Mouse (Mus musculus): Measurements from ENCODE around the gene Gm17374. TPM values are rescaled to one million over a fixed set of nuclear protein-coding genes. Genes with fewer than 3 reads are reported as not detected.
"Not testable (repeated sequence)": the region's sequence is repeated elsewhere in the genome, so short reads cannot be mapped to it uniquely, and the experiment has no call there.

Gm17374 gene
- polyA plus RNA-seq, 1 experiment from 2014 or later, result not detected

DNA sequence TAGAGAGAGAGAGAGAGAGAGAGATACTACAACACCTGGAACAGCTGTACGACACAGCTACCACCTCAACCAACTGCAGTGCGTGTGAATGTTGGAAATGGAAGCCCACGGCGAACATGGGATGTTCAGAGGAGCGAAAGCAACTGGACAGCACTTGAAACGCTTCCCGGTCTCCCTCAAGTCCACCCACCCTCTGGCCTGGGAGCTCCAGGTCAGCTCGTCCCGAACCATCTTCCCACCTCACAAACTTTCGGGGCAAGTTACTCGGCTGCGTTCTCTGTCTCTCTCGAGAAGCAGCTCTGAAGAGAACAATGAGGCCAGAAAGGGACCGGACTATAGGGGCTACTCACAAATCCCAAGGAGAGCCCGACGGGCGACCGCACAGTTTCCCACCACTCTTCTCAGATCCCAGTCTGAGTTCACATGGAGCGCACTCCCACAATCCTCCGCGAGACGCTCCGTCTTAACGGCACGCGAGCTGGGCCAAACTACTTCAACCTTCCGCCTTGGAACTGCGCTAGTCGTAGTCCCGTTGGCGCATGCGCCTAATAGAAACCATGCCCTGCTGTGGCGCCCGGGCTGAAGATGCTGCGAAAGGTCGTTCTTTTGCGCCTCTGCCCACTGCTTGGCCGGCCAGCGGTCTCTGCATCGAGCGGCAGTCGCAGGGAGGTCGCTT lies 18.4 kb downstream of the Gm17374 start, which contains the start of the genes Esf1 and Ndufaf5:
Esf1 (minus strand) TSS at position 438 of the 676 bp plus-strand sequence.
Ndufaf5 (plus strand) TSS at position 523 of the 676 bp plus-strand sequence.
- Histone ChIP-seq H3K4me1 (ENCODE audit: control insufficient read depth, insufficient read depth, low read length) (peaks cover 7% of the 10 kb centered on the region; the same call in 1 of the 2 replicates), H3K9ac (ENCODE audit: low read depth, low read length) (peak within 1 kb of the TSS; percentile 87), H3K27me3 (replicated peaks; ENCODE audit: control insufficient read depth, insufficient read depth, low read length) (no peaks in the 10 kb centered on the region), H3K4me2 (ENCODE audit: low read depth, low read length) (peak within 1 kb of the TSS; percentile 69), H3K9me3 (ENCODE audit: control insufficient read depth, low read length) (no peaks in the 10 kb centered on the region), H3K36me3 (ENCODE audit: control insufficient read depth, insufficient read depth, low read length) (no peaks in the 10 kb centered on the region), H3K27ac (ENCODE audit: low read length) (peak within 1 kb of the TSS; percentile 95), H3K4me3 (ENCODE audit: low read length) (peak within 1 kb of the TSS; percentile 97)
- under 1% methylated on average over 43 of the region's 43 CpGs for WGBS
- peak; percentile 99 for ATAC-seq

GRCm38 (mm10) chr2:140170803-140171553 lies 19.1 kb downstream of the Gm17374 start:
- H3K4me2 ChIP-seq (ENCODE audit: low read depth, low read length), result peak overlapping the region; percentile 69
- no peaks in the 10 kb centered on the region for H3K36me3 ChIP-seq (ENCODE audit: control insufficient read depth, insufficient read depth, low read length)
- WGBS, result 6% methylated on average over 28 of the region's 28 CpGs
- no peaks in the 10 kb centered on the region for H3K9me3 ChIP-seq (ENCODE audit: control insufficient read depth, low read length)
- peak overlapping the region; percentile 95 for H3K27ac ChIP-seq (ENCODE audit: low read length)
- ATAC-seq, result peak; percentile 94
- H3K4me3 ChIP-seq (ENCODE audit: low read length), result peak overlapping the region; percentile 97
- peak overlapping the region; percentile 87 for H3K9ac ChIP-seq (ENCODE audit: low read depth, low read length)
- H3K27me3 ChIP-seq (replicated peaks; ENCODE audit: control insufficient read depth, insufficient read depth, low read length), result no peaks in the 10 kb centered on the region
- peaks cover 7% of the 10 kb centered on the region; the same call in 1 of the 2 replicates for H3K4me1 ChIP-seq (ENCODE audit: control insufficient read depth, insufficient read depth, low read length)

- ATAC-seq; H3K4me1 ChIP-seq (ENCODE audit: control insufficient read depth, insufficient read depth, low read length); H3K4me3 ChIP-seq (ENCODE audit: low read length); H3K9ac ChIP-seq (ENCODE audit: low read depth, low read length); H3K36me3 ChIP-seq (ENCODE audit: control insufficient read depth, insufficient read depth, low read length); H3K9me3 ChIP-seq (ENCODE audit: control insufficient read depth, low read length); H3K27ac ChIP-seq (ENCODE audit: low read length); H3K4me2 ChIP-seq (ENCODE audit: low read depth, low read length); H3K27me3 ChIP-seq (replicated peaks; ENCODE audit: control insufficient read depth, insufficient read depth, low read length): not testable (repeated sequence)
- WGBS, result 92% methylated on average over 3 of the region's 3 CpGs
Observed at GRCm38 (mm10) chr2:140185685-140186210, 33.9 kb downstream of the Gm17374 start.

GRCm38 (mm10) chr2:140200713-140201112 lies 48.9 kb downstream of the Gm17374 start:
- H3K27ac ChIP-seq (ENCODE audit: low read length), result no peak overlapping the region
- 83% methylated on average over 2 of the region's 2 CpGs for WGBS
- H3K9me3 ChIP-seq (ENCODE audit: control insufficient read depth, low read length), result no peaks in the 10 kb centered on the region
- H3K4me2 ChIP-seq (ENCODE audit: low read depth, low read length), result no peak overlapping the region
- H3K4me1 ChIP-seq (ENCODE audit: control insufficient read depth, insufficient read depth, low read length), result no peaks in the 10 kb centered on the region
- no peak overlapping the region for H3K4me3 ChIP-seq (ENCODE audit: low read length)
- no peak overlapping the region for H3K9ac ChIP-seq (ENCODE audit: low read depth, low read length)
- H3K27me3 ChIP-seq (replicated peaks; ENCODE audit: control insufficient read depth, insufficient read depth, low read length), result no peaks in the 10 kb centered on the region
- no peaks in the 10 kb centered on the region for H3K36me3 ChIP-seq (ENCODE audit: control insufficient read depth, insufficient read depth, low read length)
- no peak for ATAC-seq

DNA sequence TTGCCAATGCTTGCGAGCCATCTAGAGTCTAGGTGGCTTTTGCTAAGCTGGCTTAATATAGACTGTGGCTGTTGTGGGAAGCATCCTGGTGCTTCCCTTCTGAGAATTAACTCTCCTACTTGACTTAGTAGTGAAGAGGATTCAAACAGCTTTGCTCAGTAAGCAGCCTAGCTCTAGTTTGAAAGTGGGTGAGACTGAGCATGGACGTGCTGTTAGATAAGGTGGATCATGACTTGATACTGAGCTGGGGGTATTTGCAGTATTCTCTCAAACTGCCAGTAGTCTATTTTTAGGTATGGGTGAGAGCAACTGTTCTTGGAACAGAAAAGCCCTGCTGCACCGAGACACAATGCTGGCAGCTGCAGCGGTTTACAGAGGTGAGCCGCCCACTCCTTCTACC lies 50.7 kb downstream of the Gm17374 start:
- 85% methylated on average over 5 of the region's 5 CpGs for WGBS
- H3K27me3 ChIP-seq (replicated peaks; ENCODE audit: control insufficient read depth, insufficient read depth, low read length), result no peaks in the 10 kb centered on the region
- no peak overlapping the region for H3K27ac ChIP-seq (ENCODE audit: low read length)
- H3K9ac ChIP-seq (ENCODE audit: low read depth, low read length), result no peak overlapping the region
- H3K36me3 ChIP-seq (ENCODE audit: control insufficient read depth, insufficient read depth, low read length), result no peaks in the 10 kb centered on the region; the same call in 1 of the 2 replicates
- H3K4me3 ChIP-seq (ENCODE audit: low read length), result no peak overlapping the region
- H3K4me2 ChIP-seq (ENCODE audit: low read depth, low read length), result no peak overlapping the region
- no peaks in the 10 kb centered on the region for H3K4me1 ChIP-seq (ENCODE audit: control insufficient read depth, insufficient read depth, low read length)
- no peak for ATAC-seq
- no peaks in the 10 kb centered on the region for H3K9me3 ChIP-seq (ENCODE audit: control insufficient read depth, low read length)

Other genes starting within 250 kb of the Gm17374 start
- 17.4 and 17.9 TPM in 2 replicates for gene Tasp1, start 85.2 kb upstream of the Gm17374 start, polyA plus RNA-seq (2015; fragmentation: Nextera tagmentation; extraction: Ambion mirVana)
- 16.9 and 21.9 TPM in 2 replicates for gene Esf1, start 18.5 kb downstream of the Gm17374 start, polyA plus RNA-seq (2015; fragmentation: Nextera tagmentation; extraction: Ambion mirVana)
- 22.2 and 25.0 TPM in 2 replicates for gene Ndufaf5, start 18.6 kb downstream of the Gm17374 start, polyA plus RNA-seq (2015; fragmentation: Nextera tagmentation; extraction: Ambion mirVana)
- not detected in 2 replicates for gene Sel1l2, start 237.7 kb downstream of the Gm17374 start, polyA plus RNA-seq (2015; fragmentation: Nextera tagmentation; extraction: Ambion mirVana)
- gene Macrod2, start 243.3 kb downstream of the Gm17374 start, polyA plus RNA-seq (2015; fragmentation: Nextera tagmentation; extraction: Ambion mirVana), result 31.8 and 32.9 TPM in 2 replicates

Data from intestine, embryonic 16.5 days (tissue).